Mouse (Mus musculus): ENCODE data around the gene Gm9999.

Gene Gm9999

GRCm38 (mm10) chr7:46999983-47000643 lies 16.7 kb downstream of the Gm9999 start:
- DNase-seq (ENCODE audit: low spot score in 2 of 2), result no peak

- DNase-seq (ENCODE audit: low spot score in 2 of 2), result no peak
Measured at GRCm38 (mm10) chr7:47000644-47000983, 17.2 kb downstream of the Gm9999 start.

- no peak for DNase-seq (ENCODE audit: low spot score in 2 of 2)
Measured at GRCm38 (mm10) chr7:47001125-47001899, 17.9 kb downstream of the Gm9999 start.

GRCm38 (mm10) chr7:47001900-47002275 lies 18.5 kb downstream of the Gm9999 start:
- no peak for DNase-seq (ENCODE audit: low spot score in 2 of 2)

GRCm38 (mm10) chr7:47003411-47004115 lies 20.2 kb downstream of the Gm9999 start:
- DNase-seq (ENCODE audit: low spot score in 2 of 2), result no peak

- no peak for DNase-seq (ENCODE audit: low spot score in 2 of 2)
Measured at GRCm38 (mm10) chr7:47007109-47007780, 23.9 kb downstream of the Gm9999 start.

- DNase-seq (ENCODE audit: low spot score in 2 of 2), result no peak
Measured at GRCm38 (mm10) chr7:47007818-47008167, 24.4 kb downstream of the Gm9999 start.

- DNase-seq (ENCODE audit: low spot score in 2 of 2), result peak; percentile 99
Measured at GRCm38 (mm10) chr7:47008168-47008993, 25.0 kb downstream of the Gm9999 start, which contains the start of gene Spty2d1. Gene Spty2d1, minus strand, starts transcription at chr7:47008411.

- no peak for DNase-seq (ENCODE audit: low spot score in 2 of 2)
Measured at GRCm38 (mm10) chr7:47013131-47013767, 29.9 kb downstream of the Gm9999 start.

- DNase-seq (ENCODE audit: low spot score in 2 of 2), result no peak
Measured at GRCm38 (mm10) chr7:47014564-47015389, 31.4 kb downstream of the Gm9999 start.

- peak; percentile 62 to 71 for DNase-seq (ENCODE audit: low spot score in 2 of 2)
Measured at GRCm38 (mm10) chr7:47015390-47016065, 32.1 kb downstream of the Gm9999 start.

- DNase-seq (ENCODE audit: low spot score in 2 of 2), result no peak
Measured at GRCm38 (mm10) chr7:47016602-47017001, 33.2 kb downstream of the Gm9999 start.

- DNase-seq (ENCODE audit: low spot score in 2 of 2), result no peak
Measured at GRCm38 (mm10) chr7:47017146-47017545, 33.8 kb downstream of the Gm9999 start.

- peak; percentile 46 to 68 for DNase-seq (ENCODE audit: low spot score in 2 of 2)
Measured at GRCm38 (mm10) chr7:47019641-47020040, 36.3 kb downstream of the Gm9999 start.

- DNase-seq (ENCODE audit: low spot score in 2 of 2), result no peak
Measured at GRCm38 (mm10) chr7:47020956-47021355, 37.6 kb downstream of the Gm9999 start.

- DNase-seq (ENCODE audit: low spot score in 2 of 2), result no peak
Measured at GRCm38 (mm10) chr7:47022482-47022881, 39.1 kb downstream of the Gm9999 start.

- DNase-seq (ENCODE audit: low spot score in 2 of 2), result peak; percentile 61 to 72
Measured at GRCm38 (mm10) chr7:47023530-47023929, 40.1 kb downstream of the Gm9999 start.

- no peak for DNase-seq (ENCODE audit: low spot score in 2 of 2)
Measured at GRCm38 (mm10) chr7:47024454-47024853, 41.1 kb downstream of the Gm9999 start.

- DNase-seq (ENCODE audit: low spot score in 2 of 2), result no peak
Measured at GRCm38 (mm10) chr7:47025429-47025828, 42.0 kb downstream of the Gm9999 start.
